In genomic region chr9:22708970-22709726, GRCm38 (mm10) we compare ENCODE assay signal across 8 mouse cellular contexts.
DNase-seq lines count a peak whose midpoint lies in the region; ATAC-seq lines count a peak whose summit lies in the region.

No protein-coding gene starts in this region.

- 0 out of 2 replicates have a peak, but pooled peaks cover 4% of the 10 kb centered on the region for H3K4me1 ChIP-seq in intestine, embryonic 16.5 days (ENCODE audit: control insufficient read depth, insufficient read depth, low read length)
- peaks cover 15% of the 10 kb centered on the region for H3K4me1 ChIP-seq in midbrain, embryonic 10.5 days

- no peaks in the 10 kb centered on the region for H3K27me3 ChIP-seq in intestine, embryonic 16.5 days (replicated peaks; ENCODE audit: control insufficient read depth, insufficient read depth, low read length)
- no peaks in the 10 kb centered on the region; the same call in 1 of the 2 replicates for H3K27me3 ChIP-seq in midbrain, embryonic 10.5 days (ENCODE audit: low read depth, poor library complexity, severe bottlenecking)

- H3K9ac ChIP-seq in intestine, embryonic 16.5 days (ENCODE audit: low read depth, low read length): no peak overlapping the region

- H3K4me3 ChIP-seq in intestine, embryonic 16.5 days (ENCODE audit: low read length): no peak overlapping the region
- H3K4me3 ChIP-seq in midbrain, embryonic 10.5 days: no peak overlapping the region

- peak; percentile 90 for ATAC-seq in intestine, embryonic 16.5 days

- 50% methylated on average over 19 of the region's 19 CpGs for WGBS in intestine, embryonic 16.5 days
- WGBS in midbrain, embryonic 10.5 days: 53% methylated on average over 19 of the region's 19 CpGs

- DNase-seq in spleen, postnatal 4 days (ENCODE audit: low spot score in 2 of 2): peak; percentile 37 to 73
- no peak for DNase-seq in spleen, adult 12 weeks (ENCODE audit: low spot score)
- peak; percentile 90 for DNase-seq in embryo, embryonic 10 days (ENCODE audit: low spot score)
- peak; percentile 52 to 58 for DNase-seq in gastrocnemius, postnatal 36 days
- DNase-seq in left cerebral cortex, postnatal 14 days (ENCODE audit: low spot score in 2 of 2): peak; percentile 18 to 59
- DNase-seq in midbrain, embryonic 10.5 days (ENCODE audit: low spot score): peak; percentile 69
- peak; percentile 57 for DNase-seq in right cerebral cortex, postnatal 4 days

- no peak overlapping the region for H3K4me2 ChIP-seq in intestine, embryonic 16.5 days (ENCODE audit: low read depth, low read length)

- intact Hi-C loops in gastrocnemius, postnatal 36 days (cut with DNase I): loop anchor here (10.0 kb wide), 2 partner anchors 154 to 506 kb away; no protein-coding TSS in a partner anchor
- intact Hi-C loops in left cerebral cortex, postnatal 14 days (cut with DNase I): no loop called here

- no peaks in the 10 kb centered on the region for H3K36me3 ChIP-seq in intestine, embryonic 16.5 days (ENCODE audit: control insufficient read depth, insufficient read depth, low read length)
- H3K36me3 ChIP-seq in midbrain, embryonic 10.5 days: no peaks in the 10 kb centered on the region

- no peaks in the 10 kb centered on the region for H3K9me3 ChIP-seq in intestine, embryonic 16.5 days (ENCODE audit: control insufficient read depth, low read length)
- no peaks in the 10 kb centered on the region for H3K9me3 ChIP-seq in midbrain, embryonic 10.5 days (replicated peaks)

- no peak overlapping the region for H3K27ac ChIP-seq in intestine, embryonic 16.5 days (ENCODE audit: low read length)
- 0 out of 2 replicates have a peak overlapping the region, but pooled peaks have one; percentile 18 for H3K27ac ChIP-seq in midbrain, embryonic 10.5 days (replicated peaks)
